In genomic region chr11:116489771-116490231, GRCm38 (mm10) we compare ENCODE assay signal across 8 mouse cellular contexts. TPM values are rescaled to one million over a fixed set of nuclear protein-coding genes. Genes with fewer than 3 reads are reported as not detected.
DNase-seq lines count a peak whose midpoint lies in the region; ATAC-seq lines count a peak whose summit lies in the region.

No protein-coding gene starts in this region.

- DNase-seq in embryo, embryonic 10 days (ENCODE audit: low spot score): peak; percentile 55
- DNase-seq in embryo, embryonic 11 days: no peak
- peak; percentile 39 for DNase-seq in thymus, postnatal 0 days (ENCODE audit: low spot score)
- no peak for DNase-seq in thymus, postnatal 36 days
- DNase-seq in urinary bladder, adult 2 months (ENCODE audit: low spot score): no peak
- no peak for DNase-seq in adrenal gland, postnatal 36 days

- H3K27ac ChIP-seq in hindbrain, embryonic 15.5 days (replicated peaks): peak overlapping the region; percentile 84
- H3K27ac ChIP-seq in midbrain, embryonic 15.5 days: peak overlapping the region; percentile 89

- H3K4me3 ChIP-seq in hindbrain, embryonic 15.5 days: peak overlapping the region; percentile 75
- peak overlapping the region; percentile 62 for H3K4me3 ChIP-seq in midbrain, embryonic 15.5 days

- peak overlapping the region; percentile 72 for H3K4me2 ChIP-seq in hindbrain, embryonic 15.5 days
- peak overlapping the region; percentile 74 for H3K4me2 ChIP-seq in midbrain, embryonic 15.5 days

- no peaks in the 10 kb centered on the region for H3K9me3 ChIP-seq in hindbrain, embryonic 15.5 days
- H3K9me3 ChIP-seq in midbrain, embryonic 15.5 days: no peaks in the 10 kb centered on the region

- no peaks in the 10 kb centered on the region for H3K27me3 ChIP-seq in hindbrain, embryonic 15.5 days
- H3K27me3 ChIP-seq in midbrain, embryonic 15.5 days (replicated peaks): no peaks in the 10 kb centered on the region

- ATAC-seq in hindbrain, embryonic 15.5 days (ENCODE audit: low FRiP score, low read depth): peak; percentile 69
- ATAC-seq in midbrain, embryonic 15.5 days (replicated peaks): peak; percentile 71

- WGBS in hindbrain, embryonic 15.5 days: under 1% methylated on average over 39 of the region's 39 CpGs
- WGBS in midbrain, embryonic 15.5 days: under 1% methylated on average over 37 of the region's 39 CpGs

- H3K4me1 ChIP-seq in hindbrain, embryonic 15.5 days (replicated peaks): peaks cover 19% of the 10 kb centered on the region
- peaks cover 15% of the 10 kb centered on the region for H3K4me1 ChIP-seq in midbrain, embryonic 15.5 days

- peaks cover 14% of the 10 kb centered on the region for H3K36me3 ChIP-seq in hindbrain, embryonic 15.5 days
- H3K36me3 ChIP-seq in midbrain, embryonic 15.5 days (replicated peaks): peaks cover 10% of the 10 kb centered on the region; the same call in 1 of the 2 replicates

- peak overlapping the region; percentile 79 for H3K9ac ChIP-seq in hindbrain, embryonic 15.5 days
- peak overlapping the region; percentile 88 for H3K9ac ChIP-seq in midbrain, embryonic 15.5 days

RNA-seq across cellular contexts. Expression of gene Prpsap1, which starts 4.2 kb away (rescaled TPM):
- 90.9 and 96.6 TPM in 2 replicates for polyA plus RNA-seq in thymus, postnatal 0 days (2015; fragmentation: Nextera tagmentation; extraction: Ambion mirVana)
- 181 and 186 TPM in 2 replicates for polyA plus RNA-seq in hindbrain, embryonic 15.5 days (2015; fragmentation: Nextera tagmentation; extraction: Ambion mirVana)
- 199 and 200 TPM in 2 replicates for polyA plus RNA-seq in midbrain, embryonic 15.5 days (2015; fragmentation: Nextera tagmentation; extraction: Ambion mirVana)
- polyA plus RNA-seq in urinary bladder, adult 2 months (2012; rRNA removed): 154 and 165 TPM in 2 replicates
- total RNA-seq in adrenal gland, postnatal 36 days (2021): 10 to 100 TPM; 84.6 to 87.0 TPM

RNA-seq across cellular contexts. Expression of gene Qrich2, which starts 23.8 kb away (rescaled TPM):
- 0.05 and 0.35 TPM in 2 replicates for polyA plus RNA-seq in thymus, postnatal 0 days (2015; fragmentation: Nextera tagmentation; extraction: Ambion mirVana)
- 0.07 and 0.47 TPM in 2 replicates for polyA plus RNA-seq in hindbrain, embryonic 15.5 days (2015; fragmentation: Nextera tagmentation; extraction: Ambion mirVana)
- polyA plus RNA-seq in midbrain, embryonic 15.5 days (2015; fragmentation: Nextera tagmentation; extraction: Ambion mirVana): not detected in 2 replicates
- polyA plus RNA-seq in urinary bladder, adult 2 months (2012; rRNA removed): 0.06 and 0.12 TPM in 2 replicates
- not detected for total RNA-seq in adrenal gland, postnatal 36 days (2021)

RNA-seq across cellular contexts. Expression of gene Sphk1, which starts 40.9 kb away (rescaled TPM):
- polyA plus RNA-seq in thymus, postnatal 0 days (2015; fragmentation: Nextera tagmentation; extraction: Ambion mirVana): 13.7 and 14.8 TPM in 2 replicates
- polyA plus RNA-seq in hindbrain, embryonic 15.5 days (2015; fragmentation: Nextera tagmentation; extraction: Ambion mirVana): 8.4 and 11.0 TPM in 2 replicates
- polyA plus RNA-seq in midbrain, embryonic 15.5 days (2015; fragmentation: Nextera tagmentation; extraction: Ambion mirVana): 5.3 and 7.3 TPM in 2 replicates
- 18.2 and 21.8 TPM in 2 replicates for polyA plus RNA-seq in urinary bladder, adult 2 months (2012; rRNA removed)
- 1 to 10 TPM; 1.7 to 3.4 TPM for total RNA-seq in adrenal gland, postnatal 36 days (2021)

RNA-seq across cellular contexts. Expression of gene Ubald2, which starts 55.9 kb away (rescaled TPM):
- 81.9 and 82.9 TPM in 2 replicates for polyA plus RNA-seq in thymus, postnatal 0 days (2015; fragmentation: Nextera tagmentation; extraction: Ambion mirVana)
- 42.7 and 44.3 TPM in 2 replicates for polyA plus RNA-seq in hindbrain, embryonic 15.5 days (2015; fragmentation: Nextera tagmentation; extraction: Ambion mirVana)
- polyA plus RNA-seq in midbrain, embryonic 15.5 days (2015; fragmentation: Nextera tagmentation; extraction: Ambion mirVana): 40.9 and 44.2 TPM in 2 replicates
- 89.8 and 104 TPM in 2 replicates for polyA plus RNA-seq in urinary bladder, adult 2 months (2012; rRNA removed)
- 10 to 100 TPM; 30.9 to 42.6 TPM for total RNA-seq in adrenal gland, postnatal 36 days (2021)

Comparison
In these comparisons a context has a peak if more than half of its experiments do, and no peak if none do; other contexts are left out.
1. DNase-seq: peak in embryo, embryonic 10 days (single experiment) and thymus, postnatal 0 days (single experiment); none in embryo, embryonic 11 days (single experiment), thymus, postnatal 36 days (0 of 2), urinary bladder, adult 2 months (single experiment) and adrenal gland, postnatal 36 days (0 of 2).